Mouse (Mus musculus) urinary bladder, postnatal 25 days (tissue): ENCODE results near the gene Klhl9.
"Not testable (repeated sequence)": the region's sequence is repeated elsewhere in the genome, so short reads cannot be mapped to it uniquely, and the experiment has no call there.

Experiments
- DNase-seq: peaks from one replicate; pipeline ENCODE4 v3.0.0; 2022; ENCODE audit warnings: low spot score

The Klhl9 gene

GRCm38 (mm10) chr4:88721791-88722721 lies at the start of gene Klhl9, which contains the start of gene Gm26566:
Klhl9 (minus strand) TSS chr4:88722465.
Gm26566 (plus strand) TSS chr4:88721805.
- DNase-seq: peak; percentile 90

- not testable (repeated sequence) for DNase-seq
These were observed 41.2 kb upstream of the Klhl9 start for GRCm38 (mm10) chr4:88763384-88764018.

GRCm38 (mm10) chr4:88762341-88762740 lies 40.1 kb upstream of the Klhl9 start:
- not testable (repeated sequence) for DNase-seq

- peak; percentile 74 for DNase-seq
These were observed 39.5 kb upstream of the Klhl9 start for GRCm38 (mm10) chr4:88761776-88762175.

GRCm38 (mm10) chr4:88760431-88760830 lies 38.2 kb upstream of the Klhl9 start:
- peak; percentile 46 for DNase-seq

- peak; percentile 40 for DNase-seq
These were observed 37.5 kb upstream of the Klhl9 start, which contains the start of gene Gm13283 for GRCm38 (mm10) chr4:88759610-88760268. Gm13283 (plus strand) TSS chr4:88760119.

GRCm38 (mm10) chr4:88758751-88759150 lies 36.5 kb upstream of the Klhl9 start:
- DNase-seq: not testable (repeated sequence)

- peak; percentile 86 for DNase-seq
These were observed 35.4 kb upstream of the Klhl9 start for GRCm38 (mm10) chr4:88757628-88758031.

- not testable (repeated sequence) for DNase-seq
These were observed 34.6 kb upstream of the Klhl9 start for GRCm38 (mm10) chr4:88756581-88757513.

GRCm38 (mm10) chr4:88754818-88755340 lies 32.6 kb upstream of the Klhl9 start, which contains the start of gene Gm13271:
Gm13271 (plus strand) TSS chr4:88754868.
- peak; percentile 71 for DNase-seq

GRCm38 (mm10) chr4:88749926-88750325 lies 27.7 kb upstream of the Klhl9 start:
- no peak for DNase-seq

GRCm38 (mm10) chr4:88744207-88744606 lies 21.9 kb upstream of the Klhl9 start:
- no peak for DNase-seq

GRCm38 (mm10) chr4:88742771-88743371 lies 20.6 kb upstream of the Klhl9 start:
- no peak for DNase-seq

GRCm38 (mm10) chr4:88741426-88741825 lies 19.2 kb upstream of the Klhl9 start:
- no peak for DNase-seq

- DNase-seq: no peak
These were observed 16.8 kb upstream of the Klhl9 start for GRCm38 (mm10) chr4:88739036-88739435.

- DNase-seq: peak; percentile 62
These were observed 16.2 kb upstream of the Klhl9 start for GRCm38 (mm10) chr4:88738480-88738879.

GRCm38 (mm10) chr4:88727324-88727723 lies 5.1 kb upstream of the Klhl9 start:
- peak; percentile 28 for DNase-seq

GRCm38 (mm10) chr4:88726727-88727126 lies 4.5 kb upstream of the Klhl9 start:
- no peak for DNase-seq

GRCm38 (mm10) chr4:88723497-88724090 lies 1.3 kb upstream of the Klhl9 start:
- DNase-seq: no peak

- no peak for DNase-seq
These were observed 3.5 kb downstream of the Klhl9 start for GRCm38 (mm10) chr4:88718715-88719114.
